Mouse (Mus musculus) spleen, adult 12 weeks (tissue): ENCODE results near the gene Chsy1.
"Not testable (repeated sequence)": the region's sequence is repeated elsewhere in the genome, so short reads cannot be mapped to it uniquely, and the experiment has no call there.

Source experiments
- DNase-seq: peaks from one replicate; pipeline ENCODE4 v3.0.0; 2022; ENCODE audit warnings: low spot score

The Chsy1 gene

DNA sequence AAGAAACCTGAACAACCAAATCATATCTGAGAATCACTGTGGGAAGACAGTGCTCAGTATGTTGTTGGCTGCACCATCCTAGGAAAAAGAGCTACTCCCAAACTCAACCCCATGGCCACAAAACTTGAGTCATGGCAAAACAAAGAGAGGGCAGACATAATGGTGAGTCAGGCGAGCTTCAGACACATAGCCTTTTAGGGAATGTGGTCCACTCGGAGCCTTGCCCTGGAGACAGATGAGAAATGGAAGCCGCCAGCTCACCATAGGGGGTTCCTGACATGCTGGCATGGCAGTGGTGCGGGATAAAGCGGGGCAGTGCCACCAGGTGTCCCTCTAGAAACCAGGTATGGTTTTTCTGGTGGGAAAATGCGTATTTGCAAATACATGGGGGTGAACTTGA is 68.8 kb downstream of the Chsy1 start:
- DNase-seq = no peak

DNA sequence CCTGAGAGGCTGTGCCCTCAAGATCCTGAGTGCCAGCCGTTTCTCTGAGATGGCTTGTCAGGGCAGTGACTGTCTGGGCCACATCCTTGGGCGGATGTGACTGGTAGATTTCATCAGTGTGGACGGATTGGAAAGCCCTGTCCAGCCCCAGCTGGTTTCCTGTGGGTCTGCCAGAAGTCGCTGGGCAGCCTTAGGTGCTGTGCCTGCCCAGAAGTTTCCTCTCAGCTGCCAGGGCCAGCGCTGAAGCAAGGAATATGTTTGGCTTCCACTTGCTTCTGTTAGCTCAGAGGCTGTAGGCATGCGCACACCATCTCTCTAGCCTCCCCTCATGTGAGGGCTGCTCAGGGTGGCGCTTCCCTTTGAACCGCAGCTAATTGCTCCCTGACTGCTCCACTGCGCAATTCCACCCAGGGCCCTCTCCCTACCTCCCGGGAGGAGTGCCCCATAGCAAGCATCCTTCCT is 69.8 kb downstream of the Chsy1 start:
- no peak for DNase-seq

- no peak for DNase-seq
Measured at GRCm38 (mm10) chr7:66179711-66180110, 70.4 kb downstream of the Chsy1 start.

DNA sequence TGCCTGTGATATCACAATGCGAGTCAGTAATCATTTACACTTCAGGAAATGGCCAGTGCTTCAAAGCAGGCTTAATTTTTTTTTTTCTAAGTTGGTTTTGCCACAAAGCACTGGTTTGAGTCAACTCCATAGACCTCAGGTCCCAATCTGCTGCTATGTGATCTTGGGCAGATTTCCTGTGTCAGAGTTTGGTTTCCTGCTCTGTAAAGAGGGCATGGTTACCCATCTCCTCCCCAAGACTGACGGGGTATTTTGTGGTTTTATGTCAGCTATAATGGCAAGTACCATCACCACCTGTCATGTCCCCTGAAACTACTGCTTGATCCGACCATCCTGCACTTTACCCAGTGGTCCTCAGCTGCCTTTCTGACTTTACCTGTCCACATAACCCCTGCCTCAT is 70.9 kb downstream of the Chsy1 start:
- no peak for DNase-seq

DNA sequence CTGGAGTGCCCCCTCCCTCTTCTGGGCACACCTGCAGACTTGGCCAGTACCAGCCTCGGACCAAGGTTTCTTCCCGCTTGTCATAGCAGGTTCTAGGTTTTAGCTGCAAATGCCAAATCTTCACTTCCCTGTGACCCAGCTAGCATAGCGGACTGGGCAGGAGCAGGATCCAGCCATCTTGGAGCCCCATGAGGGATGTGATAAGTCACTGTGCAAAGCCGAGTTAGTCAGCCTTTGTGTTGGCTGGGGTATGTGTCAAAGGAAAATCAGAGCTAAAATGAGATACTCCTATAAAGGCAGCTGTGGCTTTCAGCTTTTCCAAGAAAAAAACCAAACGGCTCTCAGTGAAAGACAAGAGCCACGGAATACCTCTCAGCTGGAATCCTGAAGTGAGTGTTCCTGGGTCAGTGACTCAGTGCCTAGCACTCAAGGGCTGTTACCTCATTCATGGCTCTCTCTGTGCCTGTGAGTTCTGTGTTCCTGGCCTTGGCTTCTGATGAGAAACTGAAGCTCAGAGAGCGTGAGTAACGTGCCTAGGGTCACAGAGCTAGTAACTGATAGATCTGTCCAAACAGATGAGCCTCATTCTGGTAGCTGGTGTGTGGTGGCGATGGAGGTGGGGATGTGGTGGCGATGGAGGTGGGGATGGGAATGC is 71.5 kb downstream of the Chsy1 start:
- DNase-seq = no peak

DNA sequence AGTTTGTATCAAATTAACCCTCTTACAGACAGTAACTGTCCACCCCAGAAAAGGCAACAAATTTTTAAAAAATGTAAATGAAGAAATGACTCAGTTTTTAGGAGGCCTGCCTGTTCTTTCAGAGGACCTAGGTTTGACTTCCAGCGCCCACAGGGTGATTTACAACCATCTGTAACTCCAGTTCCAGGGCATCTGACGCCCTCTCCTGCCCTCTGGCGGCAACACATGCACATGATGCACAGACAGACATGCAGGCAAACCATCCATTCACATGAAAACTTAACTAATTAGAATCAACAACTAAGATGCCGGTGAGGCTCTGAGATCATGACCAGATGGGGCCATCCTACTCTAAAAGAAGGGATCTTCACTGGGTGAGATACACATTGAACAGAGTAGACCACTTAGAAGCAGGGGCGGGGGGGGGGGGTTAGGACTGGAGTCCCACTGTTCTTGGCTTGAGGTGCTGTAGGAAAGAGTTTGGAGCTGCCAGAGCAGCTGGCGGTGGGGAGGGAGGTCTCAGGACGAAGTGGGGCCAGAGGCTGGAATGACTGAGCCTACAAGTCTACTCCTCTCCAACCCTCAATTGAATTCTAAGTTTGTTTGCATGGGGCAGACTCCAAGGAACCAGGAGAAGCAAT is 72.9 kb downstream of the Chsy1 start:
- DNase-seq = no peak

DNA sequence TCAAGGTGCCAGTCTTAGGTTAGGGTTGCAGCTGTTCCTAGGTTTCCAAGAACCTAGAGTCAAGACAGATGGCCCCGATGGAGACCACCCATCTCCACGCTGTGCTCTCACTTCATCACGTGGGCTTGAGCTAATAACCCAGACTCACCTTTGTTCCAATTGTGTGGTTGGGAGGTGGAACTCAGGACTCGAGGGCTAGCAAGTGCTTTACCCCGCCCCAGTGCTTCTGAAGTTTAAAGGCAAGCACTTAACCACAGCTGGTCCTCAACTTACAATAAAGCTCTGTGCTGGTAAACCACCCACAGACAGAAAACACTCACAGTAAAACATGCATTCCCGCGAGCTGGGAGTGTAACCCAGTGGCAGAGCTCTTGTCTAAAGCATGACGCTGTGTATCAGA is 74.1 kb downstream of the Chsy1 start:
- no peak for DNase-seq

- no peak for DNase-seq
Measured at GRCm38 (mm10) chr7:66184026-66184425, 74.7 kb downstream of the Chsy1 start.

GRCm38 (mm10) chr7:66185370-66185769 is 76.1 kb downstream of the Chsy1 start:
- DNase-seq = no peak

DNA sequence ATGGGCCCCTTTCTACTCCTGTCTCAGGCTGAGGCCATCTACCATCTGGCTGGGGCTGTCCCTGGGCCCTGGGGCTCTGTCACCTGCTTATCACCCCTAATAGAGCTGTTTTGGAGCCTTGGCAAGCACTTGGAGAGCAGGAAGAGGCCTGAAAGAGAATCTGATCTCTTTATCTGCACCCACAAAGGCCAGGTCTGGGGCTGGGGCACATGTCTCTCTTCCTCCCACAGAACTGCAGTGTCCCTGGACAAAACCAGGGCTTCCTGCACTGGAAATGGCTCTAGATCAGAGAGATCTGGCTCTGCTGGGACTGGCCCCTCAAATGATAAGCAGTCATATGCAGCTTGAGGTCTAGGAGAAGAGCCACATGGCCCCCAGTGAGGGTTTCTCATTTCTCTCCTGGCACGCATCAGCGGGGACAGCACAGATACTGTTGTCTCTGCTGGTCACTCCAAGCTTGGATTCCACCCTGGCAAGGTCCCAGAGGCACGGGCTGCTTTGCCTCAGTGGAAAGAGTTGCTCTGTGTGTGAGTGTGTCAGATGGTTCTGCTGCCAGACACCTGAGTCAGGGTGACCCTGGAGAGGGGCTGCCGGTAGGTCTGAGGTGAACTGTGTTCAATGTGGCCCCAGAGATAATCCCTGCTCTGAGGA is 78.4 kb downstream of the Chsy1 start:
- no peak for DNase-seq

DNA sequence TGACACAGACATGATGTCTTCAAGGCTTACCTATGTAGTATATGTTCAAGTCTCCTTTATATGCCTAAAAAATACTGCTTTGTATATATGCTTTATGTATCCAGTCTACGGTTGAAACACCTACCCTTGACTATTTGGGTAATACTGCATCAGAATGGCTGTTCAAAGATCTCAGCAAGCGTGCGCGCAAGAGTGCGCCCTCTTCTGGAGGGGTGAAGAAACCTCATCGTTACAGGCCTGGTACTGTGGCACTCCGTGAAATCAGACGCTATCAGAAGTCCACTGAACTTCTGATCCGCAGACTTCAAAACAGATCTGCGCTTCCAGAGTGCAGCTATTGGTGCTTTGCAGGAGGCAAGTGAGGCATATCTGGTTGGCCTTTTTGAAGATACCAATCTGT is 81.1 kb downstream of the Chsy1 start:
- not testable (repeated sequence) for DNase-seq

GRCm38 (mm10) chr7:66194511-66194910 is 85.2 kb downstream of the Chsy1 start:
- DNase-seq = no peak

DNA sequence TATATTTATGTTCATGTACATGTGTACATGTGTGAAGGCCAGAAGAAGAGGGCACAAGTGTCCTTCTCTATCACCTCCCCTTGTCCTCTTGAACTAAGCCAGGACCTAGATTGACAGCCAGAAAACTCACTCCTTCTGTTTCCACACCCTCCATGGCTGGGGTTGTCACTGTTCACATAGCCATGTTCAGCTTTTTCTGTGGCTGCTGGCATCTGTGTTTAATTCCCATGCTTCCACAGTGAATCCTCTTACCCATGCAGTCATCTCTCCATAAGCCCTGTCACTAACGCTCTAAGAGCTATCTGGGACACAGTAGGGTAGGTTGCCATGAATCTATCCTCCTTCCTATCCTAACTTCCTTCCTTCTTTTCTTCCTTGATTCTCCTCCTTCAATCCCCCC is 86.6 kb downstream of the Chsy1 start:
- DNase-seq = no peak

- peak; percentile 62 for DNase-seq
Measured at GRCm38 (mm10) chr7:66196609-66197445, 87.5 kb downstream of the Chsy1 start.

DNA sequence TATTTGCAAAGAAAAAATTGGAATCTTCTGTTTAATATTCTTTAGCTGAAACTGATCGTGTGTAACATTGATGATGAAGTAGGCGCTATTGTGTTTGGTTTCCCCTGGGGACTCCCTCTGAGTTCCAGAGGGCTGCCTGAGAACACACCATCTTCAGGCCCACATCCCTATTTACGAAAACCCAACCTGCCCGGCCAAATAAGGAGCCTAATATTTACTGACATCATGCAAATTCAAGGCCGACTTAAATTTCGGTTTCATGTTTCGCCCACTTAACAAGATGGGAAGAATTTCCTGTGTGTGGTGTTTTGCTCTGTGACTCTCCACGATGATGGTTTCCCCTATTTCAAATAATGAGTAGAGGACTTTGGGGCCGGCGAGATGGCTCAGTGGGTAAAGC is 89.1 kb downstream of the Chsy1 start:
- no peak for DNase-seq

DNA sequence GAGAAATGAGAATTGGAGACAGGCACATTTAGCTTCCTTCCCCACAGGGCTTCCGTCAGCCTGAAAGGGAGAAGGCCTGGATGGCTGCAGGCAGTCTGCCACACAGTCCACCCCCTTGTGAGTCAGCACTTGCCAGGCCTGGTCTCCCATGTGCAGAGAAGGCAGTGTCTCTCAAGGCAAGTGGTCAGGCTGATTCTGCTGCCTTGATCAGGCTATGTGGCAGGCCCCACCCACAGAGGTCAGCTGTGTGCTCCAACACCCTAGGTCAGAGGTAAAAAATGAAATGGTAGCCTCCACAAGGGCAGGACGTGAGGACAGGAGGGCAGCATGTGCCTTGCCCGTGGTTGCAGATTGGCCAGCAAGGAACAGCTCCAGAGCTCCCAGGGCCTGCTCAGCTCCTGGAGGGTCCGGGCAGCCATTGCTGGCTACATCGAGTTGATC is 90.1 kb downstream of the Chsy1 start:
- no peak for DNase-seq

DNA sequence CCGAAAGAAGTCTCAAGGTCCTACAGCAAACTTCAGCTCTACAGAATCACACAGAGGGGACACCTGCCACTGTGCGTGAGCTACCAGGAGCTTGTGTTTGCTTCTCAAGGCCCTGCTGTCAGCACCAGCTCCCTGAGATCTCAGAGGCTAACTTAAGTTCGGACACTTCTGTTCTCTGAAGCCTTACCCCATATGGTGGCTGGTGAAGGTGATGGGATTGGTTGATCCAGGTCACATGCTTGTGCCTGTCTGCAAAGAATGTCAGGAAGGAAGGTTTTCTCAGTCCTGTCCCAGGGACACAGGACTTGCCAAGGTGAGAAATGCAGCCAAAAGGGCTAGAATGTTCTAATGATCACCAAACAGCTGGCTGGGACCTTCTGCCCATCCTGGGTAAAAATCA is 91.1 kb downstream of the Chsy1 start:
- DNase-seq = no peak

DNA sequence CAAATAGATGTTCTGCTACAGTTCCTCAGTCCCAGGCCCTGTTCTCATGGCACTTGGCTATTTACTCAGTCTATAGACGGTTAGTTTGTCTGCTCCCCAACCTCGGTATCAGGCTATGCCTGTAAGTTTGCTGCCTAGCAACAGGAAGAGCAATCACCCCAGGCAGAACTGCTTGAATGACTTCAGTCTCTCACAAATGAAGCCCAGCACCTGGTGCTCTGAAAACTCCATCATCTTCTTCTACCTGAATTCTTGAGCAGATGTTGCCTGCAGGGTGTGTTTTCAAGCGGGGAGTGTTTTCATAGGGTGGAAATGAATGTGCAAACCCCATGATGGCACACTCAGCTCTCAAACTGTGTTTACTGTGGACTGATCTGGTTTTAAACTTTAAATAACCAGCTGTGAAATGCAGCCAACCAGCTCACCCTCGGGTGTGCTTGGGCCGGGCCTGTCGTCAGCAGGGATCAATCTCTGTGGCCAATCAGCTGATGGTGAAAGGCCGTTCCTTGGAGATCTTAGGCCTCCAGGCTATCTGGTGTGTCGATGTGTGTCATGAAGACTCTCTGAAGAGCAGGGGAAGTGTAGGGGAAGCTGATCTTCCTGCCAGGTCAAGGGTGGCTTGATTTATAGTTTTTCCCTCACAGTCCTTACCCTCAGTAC is 91.6 kb downstream of the Chsy1 start:
- DNase-seq = peak; percentile 26

GRCm38 (mm10) chr7:66201657-66202056 is 92.3 kb downstream of the Chsy1 start:
- DNase-seq = no peak

DNA sequence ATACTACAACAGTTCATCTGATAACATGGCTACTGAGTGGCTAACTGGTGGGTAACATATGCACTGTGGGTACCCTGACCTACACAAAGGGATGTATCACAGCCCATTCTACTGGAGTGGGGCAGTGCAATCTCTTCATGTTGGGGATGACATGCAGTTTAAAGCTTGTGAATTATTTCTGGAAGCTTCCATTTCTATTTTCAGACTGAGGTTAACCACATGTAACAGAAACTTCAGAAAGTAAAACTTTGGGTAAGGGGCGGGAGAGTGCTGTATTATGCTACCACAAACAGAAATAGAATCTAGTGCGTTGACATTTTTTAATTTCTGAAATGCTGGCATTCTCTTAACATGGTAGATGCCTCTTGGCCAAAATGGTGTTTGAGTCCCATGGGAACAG is 100.6 kb downstream of the Chsy1 start:
- no peak for DNase-seq

DNA sequence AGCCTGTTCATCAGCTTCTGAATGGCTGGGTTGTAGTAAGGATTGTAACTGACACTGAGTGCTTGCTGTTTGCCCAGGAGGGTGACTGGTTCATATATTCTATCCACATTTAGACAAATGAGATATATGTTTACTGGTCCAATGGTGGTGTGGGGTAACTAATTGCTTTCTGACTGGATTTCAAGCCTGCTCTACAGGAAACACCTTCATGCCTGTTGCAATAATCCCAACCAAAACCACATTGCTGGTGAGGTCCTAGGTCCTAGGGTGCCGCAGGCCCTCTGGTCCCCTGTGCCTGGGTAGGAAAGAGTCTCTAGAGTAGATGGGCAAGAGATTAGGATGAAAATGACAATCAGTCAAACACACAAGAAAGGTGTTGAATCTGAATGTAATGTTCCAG is 103.6 kb downstream of the Chsy1 start:
- DNase-seq = no peak

GRCm38 (mm10) chr7:66214477-66214876 is 105.2 kb downstream of the Chsy1 start:
- no peak for DNase-seq
